Mouse (Mus musculus) fat pad, adult 2 months (tissue): Measurements from ENCODE around the gene Gm20532.

ENCODE experiments used
- DNase-seq: peaks from one replicate; pipeline ENCODE4 v3.0.0-alpha.2; 2011; ENCODE audit warnings: low read depth, low spot score; ENCODE audit errors: extremely low read depth

Gene Gm20532

GRCm38 (mm10) chr2:26586294-26587043 lies at the start of gene Gm20532:
TSS of gene Gm20532 (plus strand) at chr2:26586639.
- no peak for DNase-seq

- no peak for DNase-seq
These were observed 46.9 kb upstream of the Gm20532 start for GRCm38 (mm10) chr2:26539516-26539915.

- no peak for DNase-seq
These were observed 45.7 kb upstream of the Gm20532 start for GRCm38 (mm10) chr2:26540721-26541120.

GRCm38 (mm10) chr2:26541258-26541910 lies 45.1 kb upstream of the Gm20532 start:
- no peak for DNase-seq

GRCm38 (mm10) chr2:26543155-26543554 lies 43.3 kb upstream of the Gm20532 start:
- no peak for DNase-seq

GRCm38 (mm10) chr2:26543768-26544167 lies 42.7 kb upstream of the Gm20532 start:
- DNase-seq = no peak

GRCm38 (mm10) chr2:26544265-26544664 lies 42.2 kb upstream of the Gm20532 start:
- no peak for DNase-seq

GRCm38 (mm10) chr2:26547481-26547880 lies 39.0 kb upstream of the Gm20532 start:
- DNase-seq = no peak

- DNase-seq = no peak
These were observed 36.6 kb upstream of the Gm20532 start for GRCm38 (mm10) chr2:26549801-26550200.

GRCm38 (mm10) chr2:26550205-26550604 lies 36.2 kb upstream of the Gm20532 start:
- DNase-seq = no peak

- DNase-seq = no peak
These were observed 35.7 kb upstream of the Gm20532 start for GRCm38 (mm10) chr2:26550777-26551176.

- DNase-seq = no peak
These were observed 35.0 kb upstream of the Gm20532 start for GRCm38 (mm10) chr2:26551446-26551845.

GRCm38 (mm10) chr2:26552066-26552465 lies 34.4 kb upstream of the Gm20532 start:
- DNase-seq = no peak

- DNase-seq = peak; percentile 83
These were observed 32.5 kb upstream of the Gm20532 start for GRCm38 (mm10) chr2:26553904-26554303.

- no peak for DNase-seq
These were observed 31.4 kb upstream of the Gm20532 start for GRCm38 (mm10) chr2:26555076-26555475.

- no peak for DNase-seq
These were observed 29.9 kb upstream of the Gm20532 start for GRCm38 (mm10) chr2:26556535-26556993.

- DNase-seq = no peak
These were observed 25.9 kb upstream of the Gm20532 start for GRCm38 (mm10) chr2:26560506-26560905.

GRCm38 (mm10) chr2:26561351-26562016 lies 25.0 kb upstream of the Gm20532 start:
- DNase-seq = no peak

GRCm38 (mm10) chr2:26566221-26566620 lies 20.2 kb upstream of the Gm20532 start:
- DNase-seq = no peak

GRCm38 (mm10) chr2:26570034-26570433 lies 16.4 kb upstream of the Gm20532 start:
- DNase-seq = no peak

- no peak for DNase-seq
These were observed 15.0 kb upstream of the Gm20532 start for GRCm38 (mm10) chr2:26571400-26571799.

GRCm38 (mm10) chr2:26571826-26572225 lies 14.6 kb upstream of the Gm20532 start:
- no peak for DNase-seq
